Mouse (Mus musculus) liver, postnatal 0 days (tissue): ENCODE measurements around the gene Zfyve16.

Experiments used
- CTCF ChIP-seq: sonication (generic); IDR thresholded peaks from 2 replicates; pipeline ENCODE4 v1.5.1; 2016; ENCODE audit warnings: antibody characterized with exemption, low read depth
- EP300 ChIP-seq: IDR thresholded peaks from 2 replicates; pipeline ENCODE4 v1.6.1; 2016; ENCODE audit warnings: antibody characterized with exemption, low read depth, mild to moderate bottlenecking

DNA sequence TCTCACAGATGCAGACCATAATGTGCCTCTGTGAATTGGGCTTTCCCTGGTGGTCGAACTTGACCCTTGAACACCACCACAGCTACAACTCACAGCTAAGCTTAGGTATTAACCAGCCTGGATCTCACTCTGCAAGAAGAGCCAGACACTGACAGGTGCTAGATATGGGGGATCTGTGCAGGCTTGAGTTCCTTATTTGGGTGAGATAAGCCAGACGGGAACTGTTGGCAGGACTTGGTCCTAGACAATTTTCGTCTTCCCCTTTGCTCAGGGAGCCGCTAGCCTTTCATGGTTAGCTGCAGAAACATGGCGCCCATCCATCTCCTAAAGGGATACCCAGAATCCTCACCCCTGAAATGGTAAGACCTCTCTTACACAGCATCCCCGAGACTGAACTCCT lies 10.3 kb upstream of the Zfyve16 start:
- TF ChIP-seq CTCF (no peak), EP300 (no peak)
